Mouse (Mus musculus): Measurements from ENCODE around the gene Arhgap24.
"Not testable (repeated sequence)": the region's sequence is repeated elsewhere in the genome, so short reads cannot be mapped to it uniquely, and the experiment has no call there.

GRCm38 (mm10) chr5:102872996-102873395 is 391.8 kb downstream of the Arhgap24 start:
- not testable (repeated sequence) for TF ChIP-seq E2F4 (IDR thresholded peaks at IDR 0.05; ENCODE audit: insufficient read depth); POLR2A (IDR thresholded peaks at IDR 0.05; ENCODE audit: insufficient read length, low read depth); MAX (IDR thresholded peaks at IDR 0.05; ENCODE audit: low read depth)

Data from myocyte (in vitro differentiated cells).